Mouse (Mus musculus): Measurements from ENCODE around the gene Mcoln2.
A peak's percentile ranks its signal among the peaks of the same experiment; 100 is the strongest.

Mcoln2 gene

GRCm38 (mm10) chr3:146145501-146145900, 4.1 kb upstream of the Mcoln2 start:
- peak; percentile 14 for DNase-seq (ENCODE audit: low read depth, low spot score)

- peak; percentile 20 for DNase-seq (ENCODE audit: low read depth, low spot score)
These were observed 3.5 kb upstream of the Mcoln2 start for GRCm38 (mm10) chr3:146146131-146146530.

- no peak for DNase-seq (ENCODE audit: low read depth, low spot score)
These were observed 396 bp downstream of the Mcoln2 start for GRCm38 (mm10) chr3:146150058-146150400.

GRCm38 (mm10) chr3:146150560-146150959, 927 bp downstream of the Mcoln2 start:
- no peak for DNase-seq (ENCODE audit: low read depth, low spot score)

GRCm38 (mm10) chr3:146151328-146151727, 1.7 kb downstream of the Mcoln2 start:
- no peak for DNase-seq (ENCODE audit: low read depth, low spot score)

- no peak for DNase-seq (ENCODE audit: low read depth, low spot score)
These were observed 2.1 kb downstream of the Mcoln2 start for GRCm38 (mm10) chr3:146151755-146152154.

GRCm38 (mm10) chr3:146152348-146152747, 2.7 kb downstream of the Mcoln2 start:
- no peak for DNase-seq (ENCODE audit: low read depth, low spot score)

- no peak for DNase-seq (ENCODE audit: low read depth, low spot score)
These were observed 3.3 kb downstream of the Mcoln2 start for GRCm38 (mm10) chr3:146152913-146153312.

GRCm38 (mm10) chr3:146153862-146154611, 4.4 kb downstream of the Mcoln2 start:
- DNase-seq (ENCODE audit: low read depth, low spot score) = peak; percentile 71

GRCm38 (mm10) chr3:146155628-146156576, 6.3 kb downstream of the Mcoln2 start:
- no peak for DNase-seq (ENCODE audit: low read depth, low spot score)

GRCm38 (mm10) chr3:146156811-146157210, 7.2 kb downstream of the Mcoln2 start:
- no peak for DNase-seq (ENCODE audit: low read depth, low spot score)

GRCm38 (mm10) chr3:146158039-146158438, 8.4 kb downstream of the Mcoln2 start:
- peak; percentile 40 for DNase-seq (ENCODE audit: low read depth, low spot score)

- no peak for DNase-seq (ENCODE audit: low read depth, low spot score)
These were observed 9.7 kb downstream of the Mcoln2 start for GRCm38 (mm10) chr3:146159360-146159759.

- peak; percentile 21 for DNase-seq (ENCODE audit: low read depth, low spot score)
These were observed 12.6 kb downstream of the Mcoln2 start for GRCm38 (mm10) chr3:146162197-146162596.

GRCm38 (mm10) chr3:146169356-146169755, 19.7 kb downstream of the Mcoln2 start:
- no peak for DNase-seq (ENCODE audit: low read depth, low spot score)

GRCm38 (mm10) chr3:146173030-146173429, 23.4 kb downstream of the Mcoln2 start:
- no peak for DNase-seq (ENCODE audit: low read depth, low spot score)

- no peak for DNase-seq (ENCODE audit: low read depth, low spot score)
These were observed 24.6 kb downstream of the Mcoln2 start for GRCm38 (mm10) chr3:146174215-146174614.

GRCm38 (mm10) chr3:146177295-146177694, 27.7 kb downstream of the Mcoln2 start:
- peak; percentile 85 for DNase-seq (ENCODE audit: low read depth, low spot score)

GRCm38 (mm10) chr3:146177748-146178582, 28.3 kb downstream of the Mcoln2 start:
- DNase-seq (ENCODE audit: low read depth, low spot score) = peak; percentile 90

- no peak for DNase-seq (ENCODE audit: low read depth, low spot score)
These were observed 30.7 kb downstream of the Mcoln2 start for GRCm38 (mm10) chr3:146180341-146180740.

- peak; percentile 80 for DNase-seq (ENCODE audit: low read depth, low spot score)
These were observed 31.4 kb downstream of the Mcoln2 start for GRCm38 (mm10) chr3:146180986-146181385.

All from 3T3-L1 (cell line).